Mouse (Mus musculus) liver, embryonic 14.5 days (tissue): ENCODE data around the gene E130114P18Rik.

Source experiments
- CTCF ChIP-seq: IDR thresholded peaks from 2 replicates; pipeline ENCODE4 v1.5.1; 2016; ENCODE audit warnings: antibody characterized with exemption, low read depth, control low read depth
- EP300 ChIP-seq: IDR thresholded peaks from 2 replicates; pipeline ENCODE4 v1.6.1; 2016; ENCODE audit warnings: antibody characterized with exemption, low read depth

- no peak for TF ChIP-seq CTCF
- no peak for TF ChIP-seq EP300
Measured at GRCm38 (mm10) chr4:97751483-97752251, 26.2 kb downstream of the E130114P18Rik start.
